Comparison of ENCODE assay signal across 16 mouse cellular contexts in genomic region chr9:110736362-110736761, GRCm38 (mm10). TPM values are rescaled to one million over a fixed set of nuclear protein-coding genes. Genes with fewer than 3 reads are reported as not detected.
DNase-seq lines count a peak whose midpoint lies in the region; ATAC-seq lines count a peak whose summit lies in the region.
"Had no signal": no experiment of that assay in that cellular context is flagged by ENCODE, and none has a peak within 500 bp of the region (broad histone marks: within the 10 kb centered on the region; RNA-seq: fewer than 3 reads in every experiment).

No protein-coding gene starts in this region.

- no peak for ATAC-seq in embryonic facial prominence, embryonic 12.5 days (ENCODE audit: insufficient number of reproducible peaks, insufficient read depth, low FRiP score, low TSS enrichment)
- ATAC-seq in megakaryocyte-erythroid progenitor cell, adult 5-6 weeks (replicated peaks; ENCODE audit: low FRiP score, low TSS enrichment, poor library complexity, severe bottlenecking), result no peak

- DNase-seq in kidney, adult 11 months, result peak; percentile 58
- DNase-seq in kidney, adult 18-20 months, result no peak
- DNase-seq in brain, adult 2 months (ENCODE audit: low read depth, low spot score), result peak; percentile 49
- peak; percentile 60 to 62 for DNase-seq in kidney, postnatal 36 days
- no peak for DNase-seq in gastrocnemius, postnatal 10 days
- DNase-seq: adrenal gland, adult 8-10 months; right cerebral cortex, postnatal 25 days; thymus, postnatal 36 days had no signal

- H3K9ac ChIP-seq in embryonic facial prominence, embryonic 12.5 days, result peak overlapping the region; percentile 11
- H3K9ac ChIP-seq: liver, embryonic 15.5 days had no signal

- H3K36me3 ChIP-seq in embryonic facial prominence, embryonic 12.5 days, result 0 out of 2 replicates have a peak, but pooled peaks cover 2% of the 10 kb centered on the region
- H3K36me3 ChIP-seq: liver, embryonic 15.5 days had no signal

- peak overlapping the region; percentile 10; the same call in 1 of the 2 replicates for H3K4me2 ChIP-seq in embryonic facial prominence, embryonic 12.5 days (replicated peaks)
- H3K4me2 ChIP-seq: liver, embryonic 15.5 days had no signal

- no peak overlapping the region for H3K4me3 ChIP-seq in embryonic facial prominence, embryonic 12.5 days
- H3K4me3 ChIP-seq: left cerebral cortex, adult 2 months; liver, embryonic 15.5 days had no signal

- peaks cover 4% of the 10 kb centered on the region; the same call in 1 of the 2 replicates for H3K27me3 ChIP-seq in embryonic facial prominence, embryonic 12.5 days

- WGBS in embryonic facial prominence, embryonic 12.5 days, result 33% methylated on average over 9 of the region's 9 CpGs

- peak overlapping the region; percentile 26; the same call in 1 of the 2 replicates for H3K27ac ChIP-seq in embryonic facial prominence, embryonic 12.5 days
- H3K27ac ChIP-seq: left cerebral cortex, adult 2 months; liver, embryonic 15.5 days; macrophage had no signal

- peaks cover 82% of the 10 kb centered on the region for H3K4me1 ChIP-seq in embryonic facial prominence, embryonic 12.5 days

- H3K9me3 ChIP-seq in embryonic facial prominence, embryonic 12.5 days, result no peaks in the 10 kb centered on the region
- H3K9me3 ChIP-seq: liver, embryonic 15.5 days had no signal

RNA-seq across cellular contexts. Expression of gene Myl3, which starts 5.3 kb away (rescaled TPM):
- polyA plus RNA-seq in embryonic facial prominence, embryonic 12.5 days (2016; fragmentation: Nextera tagmentation; extraction: Ambion mirVana), result 1.9 and 2.4 TPM in 2 replicates
- 100 to 1,000 TPM; 260 to 321 TPM for total RNA-seq in gastrocnemius, postnatal 10 days (2021)
- not detected in 2 replicates for total RNA-seq in megakaryocyte-erythroid progenitor cell, adult 5-6 weeks (2014; fragmentation: Nextera tagmentation)
- not detected in 2 replicates for total RNA-seq in megakaryocyte-erythroid progenitor cell, adult 5-6 weeks (2017)
- total RNA-seq: hematopoietic stem cell, adult 5-6 weeks; layer of hippocampus, adult 18-20 months; left cerebral cortex, adult 2 months; monocyte, adult 5-6 weeks had no signal
- polyA plus RNA-seq: macrophage had no signal

RNA-seq across cellular contexts. Expression of gene Pth1r, which starts 10.6 kb away (rescaled TPM):
- polyA plus RNA-seq in embryonic facial prominence, embryonic 12.5 days (2016; fragmentation: Nextera tagmentation; extraction: Ambion mirVana), result 115 and 117 TPM in 2 replicates
- total RNA-seq in gastrocnemius, postnatal 10 days (2021), result 10 to 100 TPM in 1 of 2 experiments, 1 to 10 TPM in 1; 4.1 to 11.8 TPM
- not detected in 2 replicates for total RNA-seq in megakaryocyte-erythroid progenitor cell, adult 5-6 weeks (2014; fragmentation: Nextera tagmentation)
- not detected in 2 replicates for total RNA-seq in megakaryocyte-erythroid progenitor cell, adult 5-6 weeks (2017)
- total RNA-seq: hematopoietic stem cell, adult 5-6 weeks; monocyte, adult 5-6 weeks had no signal

Comparison
In these comparisons a context has a peak if more than half of its experiments do, and no peak if none do; other contexts are left out.
1. DNase-seq: peak in kidney, adult 11 months (single experiment), brain, adult 2 months (single experiment) and kidney, postnatal 36 days (2 of 2); none in kidney, adult 18-20 months (single experiment) and gastrocnemius, postnatal 10 days (single experiment).
2. RNA of gene Myl3, which starts 5.3 kb away (total RNA-seq): 260 to 321 TPM in gastrocnemius, postnatal 10 days; not detected in megakaryocyte-erythroid progenitor cell, adult 5-6 weeks; every median in the first group is over 100 times any median in the second.
3. RNA of gene Pth1r, which starts 10.6 kb away (total RNA-seq): 4.1 to 11.8 TPM in gastrocnemius, postnatal 10 days; not detected in megakaryocyte-erythroid progenitor cell, adult 5-6 weeks; every median in the first group is over 4 times any median in the second.